Mouse (Mus musculus): Measurements from ENCODE around the gene Rtl1. TPM values are rescaled to one million over a fixed set of nuclear protein-coding genes. Genes with fewer than 3 reads are reported as not detected.

Rtl1 gene
- polyA plus RNA-seq, 1 experiment from 2014 or later: 0.46 TPM

- WGBS: 44% methylated on average over 30 of the region's 30 CpGs
- Histone ChIP-seq H3K27me3 (ENCODE audit: insufficient read depth, low read length) (no peaks in the 10 kb centered on the region), H3K27ac (ENCODE audit: low read length) (no peak overlapping the region), H3K4me1 (ENCODE audit: insufficient read depth, low read length) (0 out of 2 replicates have a peak, but pooled peaks cover 3% of the 10 kb centered on the region), H3K9ac (replicated peaks; ENCODE audit: low read length) (peak overlapping the region; percentile 57), H3K4me3 (ENCODE audit: low read length) (peak overlapping the region; percentile 46), H3K9me3 (ENCODE audit: low read length) (peaks cover 57% of the 10 kb centered on the region), H3K36me3 (ENCODE audit: insufficient read depth, low read length) (0 out of 2 replicates have a peak, but pooled peaks cover 3% of the 10 kb centered on the region), H3K4me2 (replicated peaks; ENCODE audit: low read depth, low read length) (peak overlapping the region; percentile 51)
- 0 out of 2 replicates have a peak, but pooled peaks have one; percentile 42 for ATAC-seq (ENCODE audit: low FRiP score, low TSS enrichment)
Observed at GRCm38 (mm10) chr12:109540739-109541539, 59.2 kb downstream of the Rtl1 start.

DNA sequence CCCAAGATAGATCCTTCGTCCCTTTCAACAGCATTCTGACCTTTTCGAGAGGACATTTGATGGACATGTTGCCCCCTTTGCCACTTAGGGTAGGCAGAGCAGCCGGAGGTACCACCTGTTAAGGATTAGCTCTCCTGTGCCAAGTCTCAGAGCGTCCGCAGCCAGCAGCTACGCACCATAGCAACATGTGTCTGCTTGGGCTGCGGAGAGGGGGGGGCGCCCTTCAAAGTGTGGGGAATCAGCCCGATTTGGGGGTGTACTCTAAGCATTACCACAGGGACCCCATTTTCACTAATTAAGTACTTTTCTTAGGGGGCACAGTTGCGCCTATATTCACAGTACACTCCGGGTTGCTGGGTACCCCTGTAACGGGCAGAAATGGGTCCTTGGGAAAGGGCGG is 60.2 kb downstream of the Rtl1 start:
- WGBS: 62% methylated on average over 13 of the region's 13 CpGs
- peak overlapping the region; percentile 46 for H3K4me3 ChIP-seq (ENCODE audit: low read length)

More for the DNA sequence above, 60.2 kb downstream of the Rtl1 start:
- Histone ChIP-seq H3K27me3 (ENCODE audit: insufficient read depth, low read length) (no peaks in the 10 kb centered on the region), H3K9me3 (ENCODE audit: low read length) (peaks cover 57% of the 10 kb centered on the region), H3K4me1 (ENCODE audit: insufficient read depth, low read length) (0 out of 2 replicates have a peak, but pooled peaks cover 3% of the 10 kb centered on the region), H3K4me2 (replicated peaks; ENCODE audit: low read depth, low read length) (peak overlapping the region; percentile 51), H3K9ac (replicated peaks; ENCODE audit: low read length) (no peak overlapping the region; the same call in 1 of the 2 replicates), H3K27ac (ENCODE audit: low read length) (no peak overlapping the region), H3K36me3 (ENCODE audit: insufficient read depth, low read length) (0 out of 2 replicates have a peak, but pooled peaks cover 3% of the 10 kb centered on the region)
- no peak for ATAC-seq (ENCODE audit: low FRiP score, low TSS enrichment)

MicroRNAs within 50 kb of the gene (microRNA counts, 519-probe panel; counts per million panel counts)
- 1,809 counts per million, percentile 47 among the panel's probes with 10 or more counts for microRNA mmu-miR-1188
- microRNA mmu-miR-127: 3,455 counts per million, percentile 79 among the panel's probes with 10 or more counts
- 3,908 counts per million, percentile 87 among the panel's probes with 10 or more counts for microRNA mmu-miR-136
- 1,683 counts per million, percentile 44 among the panel's probes with 10 or more counts for microRNA mmu-miR-1906
- microRNA mmu-miR-337-3p: 104 counts per million, percentile 35 among the panel's probes with 10 or more counts
- microRNA mmu-miR-337-5p: 971 counts per million, percentile 37 among the panel's probes with 10 or more counts
- 104 counts per million, percentile 35 among the panel's probes with 10 or more counts for microRNA mmu-miR-341
- 2,158 counts per million, percentile 55 among the panel's probes with 10 or more counts for microRNA mmu-miR-370
- 3,374 counts per million, percentile 78 among the panel's probes with 10 or more counts for microRNA mmu-miR-431
- 104 counts per million, percentile 35 among the panel's probes with 10 or more counts for microRNA mmu-miR-432
- 3,248 counts per million, percentile 75 among the panel's probes with 10 or more counts for microRNA mmu-miR-433
- 3,544 counts per million, percentile 82 among the panel's probes with 10 or more counts for microRNA mmu-miR-434-3p
- 2,699 counts per million, percentile 66 among the panel's probes with 10 or more counts for microRNA mmu-miR-434-5p
- 2,254 counts per million, percentile 57 among the panel's probes with 10 or more counts for microRNA mmu-miR-493
- microRNA mmu-miR-540-3p: 104 counts per million, percentile 35 among the panel's probes with 10 or more counts
- microRNA mmu-miR-540-5p: 104 counts per million, percentile 35 among the panel's probes with 10 or more counts
- microRNA mmu-miR-665: 1,223 counts per million, percentile 39 among the panel's probes with 10 or more counts
- 104 counts per million, percentile 35 among the panel's probes with 10 or more counts for microRNA mmu-miR-673-3p
- 104 counts per million, percentile 35 among the panel's probes with 10 or more counts for microRNA mmu-miR-673-5p
- microRNA mmu-miR-770-3p: 1,787 counts per million, percentile 46 among the panel's probes with 10 or more counts
- microRNA mmu-miR-770-5p: 1,928 counts per million, percentile 50 among the panel's probes with 10 or more counts

Small RNAs within 50 kb of the gene (microRNA-seq; reads per million reads assigned to microRNA genes)
- gene Gm23912 (not detected), gene Mir1188 (2.4 reads per million, percentile 10 among the genes with 10 or more reads in this experiment), gene Mir127 (2,695 reads per million, percentile 87 among the genes with 10 or more reads in this experiment), gene Mir136 (not detected), gene Mir1906-1 (not detected), gene Mir3070a (0.79 reads per million), gene Mir3070b (not detected), gene Mir3071 (not detected), gene Mir337 (not detected), gene Mir341 (231 reads per million, percentile 66 among the genes with 10 or more reads in this experiment), gene Mir3544 (not detected), gene Mir370 (132 reads per million, percentile 59 among the genes with 10 or more reads in this experiment), gene Mir431 (1,293 reads per million, percentile 81 among the genes with 10 or more reads in this experiment), gene Mir432 (not detected), gene Mir433 (317 reads per million, percentile 70 among the genes with 10 or more reads in this experiment), gene Mir434 (515 reads per million, percentile 75 among the genes with 10 or more reads in this experiment), gene Mir493 (42.7 reads per million, percentile 47 among the genes with 10 or more reads in this experiment), gene Mir540 (204 reads per million, percentile 65 among the genes with 10 or more reads in this experiment), gene Mir665 (149 reads per million, percentile 60 among the genes with 10 or more reads in this experiment), gene Mir673 (47.4 reads per million, percentile 48 among the genes with 10 or more reads in this experiment), gene Mir770 (34.0 reads per million, percentile 45 among the genes with 10 or more reads in this experiment)

Other genes starting within 250 kb of the Rtl1 start
- 91.9 and 111 TPM in 2 replicates for gene Dlk1, start 147.5 kb downstream of the Rtl1 start, polyA plus RNA-seq (2015; fragmentation: Nextera tagmentation; extraction: Ambion mirVana)

Data from kidney, embryonic 16.5 days (tissue).